In genomic region chr14:18720601-18721591, GRCm38 (mm10) we compare ENCODE assay signal across 21 mouse cellular contexts.
DNase-seq lines count a peak whose midpoint lies in the region; ATAC-seq and TF ChIP-seq lines count a peak whose summit lies in the region.
"Had no signal": no experiment of that assay in that cellular context is flagged by ENCODE, and none has a peak within 500 bp of the region (broad histone marks: within the 10 kb centered on the region; RNA-seq: fewer than 3 reads in every experiment).

No protein-coding gene starts in this region.

- no peak for TF ChIP-seq POLR2A in liver, adult 2 months (IDR thresholded peaks at IDR 0.05; ENCODE audit: extremely low read depth, insufficient read depth, low read length)

- no peaks in the 10 kb centered on the region for H3K27me3 ChIP-seq in embryonic facial prominence, embryonic 13.5 days
- no peaks in the 10 kb centered on the region for H3K27me3 ChIP-seq in embryonic facial prominence, embryonic 10.5 days (replicated peaks; ENCODE audit: low read depth, poor library complexity, severe bottlenecking)
- no peaks in the 10 kb centered on the region for H3K27me3 ChIP-seq in liver, adult 2 months (ENCODE audit: control insufficient read depth, insufficient read depth, low read length)
- H3K27me3 ChIP-seq in liver, embryonic 11.5 days (replicated peaks; ENCODE audit: control insufficient read depth, insufficient read depth, low read length), result no peaks in the 10 kb centered on the region
- H3K27me3 ChIP-seq in lung, embryonic 16.5 days (ENCODE audit: control insufficient read depth, insufficient read depth, low read depth, low read length), result no peaks in the 10 kb centered on the region
- no peaks in the 10 kb centered on the region for H3K27me3 ChIP-seq in lung, postnatal 0 days (replicated peaks; ENCODE audit: insufficient read depth, low read length)
- H3K27me3 ChIP-seq in stomach, embryonic 16.5 days (ENCODE audit: control insufficient read depth, insufficient read depth, low read length), result no peaks in the 10 kb centered on the region
- H3K27me3 ChIP-seq: forebrain, embryonic 13.5 days; heart, embryonic 13.5 days; hindbrain, embryonic 12.5 days had no signal

- H3K27ac ChIP-seq in embryonic facial prominence, embryonic 13.5 days, result peak overlapping the region; percentile 53
- H3K27ac ChIP-seq in embryonic facial prominence, embryonic 10.5 days (replicated peaks), result no peak overlapping the region
- H3K27ac ChIP-seq in liver, adult 2 months (replicated peaks; ENCODE audit: insufficient read depth, low read depth, low read length), result no peak overlapping the region
- H3K27ac ChIP-seq in liver, embryonic 11.5 days (ENCODE audit: low read depth, low read length), result no peak overlapping the region
- 0 out of 2 replicates have a peak overlapping the region, but pooled peaks have one; percentile 7 for H3K27ac ChIP-seq in lung, embryonic 16.5 days (ENCODE audit: low read length)
- no peak overlapping the region for H3K27ac ChIP-seq in lung, postnatal 0 days (ENCODE audit: low read length)
- H3K27ac ChIP-seq in stomach, embryonic 16.5 days (ENCODE audit: low read length), result peak overlapping the region; percentile 36; the same call in 1 of the 2 replicates
- H3K27ac ChIP-seq: forebrain, embryonic 13.5 days; gastrocnemius, adult 2 months; heart, embryonic 13.5 days; hindbrain, embryonic 12.5 days had no signal

- ATAC-seq in embryonic facial prominence, embryonic 13.5 days (ENCODE audit: insufficient number of reproducible peaks, insufficient read depth, low FRiP score, low TSS enrichment, low read depth), result no peak
- no peak for ATAC-seq in liver, embryonic 11.5 days (replicated peaks; ENCODE audit: low FRiP score)
- peak; percentile 65 for ATAC-seq in lung, embryonic 16.5 days (ENCODE audit: low read depth)
- no peak for ATAC-seq in lung, postnatal 0 days
- no peak for ATAC-seq in stomach, embryonic 16.5 days (ENCODE audit: insufficient read depth, low FRiP score)
- ATAC-seq: CD4-positive, CD25-positive, alpha-beta regulatory T cell, adult 4 months; forebrain, embryonic 13.5 days had no signal

- 61% methylated on average over 2 of the region's 2 CpGs for WGBS in embryonic facial prominence, embryonic 13.5 days
- WGBS in embryonic facial prominence, embryonic 10.5 days, result 89% methylated on average over 2 of the region's 2 CpGs
- 96% methylated on average over 2 of the region's 2 CpGs for WGBS in liver, adult 2 months
- WGBS in liver, embryonic 11.5 days, result 85% methylated on average over 2 of the region's 2 CpGs
- 59% methylated on average over 2 of the region's 2 CpGs for WGBS in lung, embryonic 16.5 days
- WGBS in lung, postnatal 0 days, result 60% methylated on average over 2 of the region's 2 CpGs
- WGBS in stomach, embryonic 16.5 days, result 69% methylated on average over 2 of the region's 2 CpGs

- peaks cover 7% of the 10 kb centered on the region for H3K4me1 ChIP-seq in embryonic facial prominence, embryonic 13.5 days
- no peaks in the 10 kb centered on the region for H3K4me1 ChIP-seq in embryonic facial prominence, embryonic 10.5 days
- H3K4me1 ChIP-seq in liver, adult 2 months (ENCODE audit: control insufficient read depth, insufficient read depth, low read length), result peaks cover 5% of the 10 kb centered on the region; the same call in 1 of the 2 replicates
- H3K4me1 ChIP-seq in liver, embryonic 11.5 days (replicated peaks; ENCODE audit: control insufficient read depth, insufficient read depth, low read length), result no peaks in the 10 kb centered on the region
- no peaks in the 10 kb centered on the region; the same call in 1 of the 2 replicates for H3K4me1 ChIP-seq in lung, embryonic 16.5 days (replicated peaks; ENCODE audit: control insufficient read depth, insufficient read depth, low read length)
- H3K4me1 ChIP-seq in lung, postnatal 0 days (ENCODE audit: insufficient read depth, low read depth, low read length), result no peaks in the 10 kb centered on the region
- no peaks in the 10 kb centered on the region for H3K4me1 ChIP-seq in stomach, embryonic 16.5 days (ENCODE audit: control insufficient read depth, insufficient read depth, low read length)
- H3K4me1 ChIP-seq: forebrain, embryonic 13.5 days; heart, embryonic 13.5 days; hindbrain, embryonic 12.5 days had no signal

- H3K9me3 ChIP-seq in embryonic facial prominence, embryonic 13.5 days, result no peaks in the 10 kb centered on the region
- no peaks in the 10 kb centered on the region for H3K9me3 ChIP-seq in embryonic facial prominence, embryonic 10.5 days
- H3K9me3 ChIP-seq in liver, embryonic 11.5 days (ENCODE audit: control insufficient read depth, low read length), result no peaks in the 10 kb centered on the region
- H3K9me3 ChIP-seq in lung, embryonic 16.5 days (ENCODE audit: control insufficient read depth, low read length), result no peaks in the 10 kb centered on the region
- H3K9me3 ChIP-seq in lung, postnatal 0 days (ENCODE audit: low read length), result no peaks in the 10 kb centered on the region
- no peaks in the 10 kb centered on the region for H3K9me3 ChIP-seq in stomach, embryonic 16.5 days (replicated peaks; ENCODE audit: control insufficient read depth, low read length)
- H3K9me3 ChIP-seq: forebrain, embryonic 13.5 days; G1E; heart, embryonic 13.5 days; hindbrain, embryonic 12.5 days had no signal

- no peak for DNase-seq in embryonic facial prominence, embryonic 10.5 days (ENCODE audit: low spot score)
- DNase-seq in liver, adult 2 months (ENCODE audit: extremely low read depth, low read depth, low spot score), result peak; percentile 92
- no peak for DNase-seq in liver, embryonic 11.5 days (ENCODE audit: low spot score)
- DNase-seq in lung, postnatal 0 days (ENCODE audit: low spot score), result no peak
- DNase-seq in heart, postnatal 36 days, result no peak
- DNase-seq: adrenal gland, adult 8-10 months; adrenal gland, postnatal 36 days; B cell, adult 2 months; cerebellum, adult 2 months; gastrocnemius, adult 2 months; gastrocnemius, postnatal 25 days; heart, adult 11 months; heart, postnatal 4 days had no signal

- H3K9ac ChIP-seq in embryonic facial prominence, embryonic 13.5 days, result no peak overlapping the region
- no peak overlapping the region for H3K9ac ChIP-seq in liver, adult 2 months (ENCODE audit: low read depth, low read length)
- no peak overlapping the region for H3K9ac ChIP-seq in liver, embryonic 11.5 days (ENCODE audit: low read depth, low read length)
- no peak overlapping the region for H3K9ac ChIP-seq in lung, embryonic 16.5 days (ENCODE audit: low read length)
- no peak overlapping the region for H3K9ac ChIP-seq in lung, postnatal 0 days (replicated peaks; ENCODE audit: low read depth)
- H3K9ac ChIP-seq in stomach, embryonic 16.5 days (ENCODE audit: low read length), result no peak overlapping the region
- H3K9ac ChIP-seq: forebrain, embryonic 13.5 days; heart, embryonic 13.5 days; hindbrain, embryonic 12.5 days had no signal

- no peak for TF ChIP-seq EP300 in lung, postnatal 0 days (IDR thresholded peaks at IDR 0.05)

- intact Hi-C loops in heart, postnatal 36 days (cut with DNase I), result no loop called here

- TF ChIP-seq CTCF in liver, adult 2 months (IDR thresholded peaks at IDR 0.05; ENCODE audit: low read depth, low read length), result no peak
- no peak for TF ChIP-seq CTCF in lung, postnatal 0 days (IDR thresholded peaks at IDR 0.05)

- H3K36me3 ChIP-seq in embryonic facial prominence, embryonic 13.5 days, result no peaks in the 10 kb centered on the region
- no peaks in the 10 kb centered on the region for H3K36me3 ChIP-seq in embryonic facial prominence, embryonic 10.5 days (replicated peaks)
- no peaks in the 10 kb centered on the region for H3K36me3 ChIP-seq in liver, adult 2 months (ENCODE audit: control insufficient read depth, insufficient read depth, low read length)
- no peaks in the 10 kb centered on the region for H3K36me3 ChIP-seq in liver, embryonic 11.5 days (ENCODE audit: control insufficient read depth, insufficient read depth, low read length)
- H3K36me3 ChIP-seq in lung, embryonic 16.5 days (ENCODE audit: control insufficient read depth, insufficient read depth, low read length), result no peaks in the 10 kb centered on the region
- H3K36me3 ChIP-seq in lung, postnatal 0 days (ENCODE audit: insufficient read depth, low read length), result no peaks in the 10 kb centered on the region
- no peaks in the 10 kb centered on the region for H3K36me3 ChIP-seq in stomach, embryonic 16.5 days (ENCODE audit: control insufficient read depth, insufficient read depth, low read length)
- H3K36me3 ChIP-seq: G1E; heart, embryonic 13.5 days; hindbrain, embryonic 12.5 days had no signal

- peaks cover 3% of the 10 kb centered on the region; the same call in 1 of the 2 replicates for H3K79me2 ChIP-seq in liver, adult 2 months (ENCODE audit: control insufficient read depth, insufficient read depth, low read length)

- no peak overlapping the region for H3K4me3 ChIP-seq in embryonic facial prominence, embryonic 13.5 days
- no peak overlapping the region for H3K4me3 ChIP-seq in embryonic facial prominence, embryonic 10.5 days
- no peak overlapping the region for H3K4me3 ChIP-seq in liver, adult 2 months (ENCODE audit: insufficient read depth, low read depth, low read length)
- no peak overlapping the region for H3K4me3 ChIP-seq in liver, embryonic 11.5 days (ENCODE audit: low read depth, low read length)
- no peak overlapping the region for H3K4me3 ChIP-seq in lung, embryonic 16.5 days (ENCODE audit: low read length)
- H3K4me3 ChIP-seq in lung, postnatal 0 days (ENCODE audit: low read depth, low read length), result no peak overlapping the region
- no peak overlapping the region for H3K4me3 ChIP-seq in stomach, embryonic 16.5 days (replicated peaks; ENCODE audit: low read length)
- H3K4me3 ChIP-seq: forebrain, embryonic 13.5 days; gastrocnemius, adult 2 months; heart, embryonic 13.5 days; hindbrain, embryonic 12.5 days had no signal

- no peak overlapping the region for H3K4me2 ChIP-seq in embryonic facial prominence, embryonic 13.5 days
- no peak overlapping the region for H3K4me2 ChIP-seq in liver, embryonic 11.5 days
- no peak overlapping the region for H3K4me2 ChIP-seq in lung, embryonic 16.5 days (ENCODE audit: low read depth, low read length)
- H3K4me2 ChIP-seq in lung, postnatal 0 days (replicated peaks; ENCODE audit: low read depth, low read length), result no peak overlapping the region
- H3K4me2 ChIP-seq in stomach, embryonic 16.5 days (ENCODE audit: low read depth, low read length), result no peak overlapping the region
- H3K4me2 ChIP-seq: forebrain, embryonic 13.5 days; heart, embryonic 13.5 days; hindbrain, embryonic 12.5 days had no signal

Comparison
In these comparisons a context has a peak if more than half of its experiments do, and no peak if none do; other contexts are left out.
1. H3K27ac ChIP-seq: peak in embryonic facial prominence, embryonic 13.5 days (single experiment), lung, embryonic 16.5 days (single experiment) and stomach, embryonic 16.5 days (single experiment); none in embryonic facial prominence, embryonic 10.5 days (single experiment), liver, adult 2 months (single experiment), liver, embryonic 11.5 days (single experiment) and lung, postnatal 0 days (single experiment).